Mouse (Mus musculus) urinary bladder, postnatal 36 days (tissue): Measurements from ENCODE around the gene Slc25a21.
A peak's percentile ranks its signal among the peaks of the same experiment; 100 is the strongest.

ENCODE experiments used
- DNase-seq, 2 experiments: peaks; one replicate each; pipeline ENCODE4 v3.0.0; 2022; ENCODE audit warnings: low spot score in 2 of 2, mixed read lengths in 1 of 2

Slc25a21 gene

DNA sequence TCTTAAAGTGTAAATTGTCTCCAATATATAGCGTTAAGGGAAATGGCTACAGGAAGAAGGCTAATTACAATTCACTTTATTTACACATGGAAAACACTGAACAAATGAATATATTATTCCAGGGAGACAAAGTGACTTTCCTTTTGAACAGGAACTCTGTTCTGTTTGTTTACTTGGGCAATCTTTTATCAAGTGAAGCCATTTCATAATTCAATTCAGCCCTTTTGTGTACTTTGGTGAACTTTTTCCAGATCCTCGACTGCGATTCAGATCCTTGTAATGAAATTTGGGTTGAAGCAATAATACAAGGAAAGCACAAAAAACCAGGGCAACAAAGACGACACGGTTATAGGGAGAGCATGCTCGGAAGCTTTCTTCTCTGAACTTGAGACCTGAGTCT lies 423.3 kb downstream of the Slc25a21 start:
- DNase-seq: no peak

GRCm38 (mm10) chr12:56769421-56769820 lies 427.9 kb downstream of the Slc25a21 start:
- no peak for DNase-seq

DNA sequence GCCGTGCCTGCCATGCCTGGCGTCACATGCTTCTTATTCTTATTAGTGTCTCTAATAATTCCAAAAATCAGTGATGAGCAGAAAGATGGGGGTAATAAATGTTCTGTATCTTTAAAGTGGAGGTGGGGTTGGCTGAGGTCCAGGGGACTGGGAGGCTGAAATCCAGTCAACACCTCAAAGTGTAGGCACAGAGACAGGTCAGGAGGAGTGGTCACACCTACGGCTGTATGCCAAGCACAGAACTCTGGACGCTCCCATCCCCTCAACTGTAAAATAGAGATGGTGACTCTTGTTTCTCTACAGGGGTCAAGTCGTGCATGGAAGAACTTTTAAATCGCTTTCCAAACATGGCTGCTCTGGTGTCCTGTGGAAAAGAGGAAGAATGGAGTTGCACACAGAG lies 429.8 kb downstream of the Slc25a21 start:
- no peak for DNase-seq

DNA sequence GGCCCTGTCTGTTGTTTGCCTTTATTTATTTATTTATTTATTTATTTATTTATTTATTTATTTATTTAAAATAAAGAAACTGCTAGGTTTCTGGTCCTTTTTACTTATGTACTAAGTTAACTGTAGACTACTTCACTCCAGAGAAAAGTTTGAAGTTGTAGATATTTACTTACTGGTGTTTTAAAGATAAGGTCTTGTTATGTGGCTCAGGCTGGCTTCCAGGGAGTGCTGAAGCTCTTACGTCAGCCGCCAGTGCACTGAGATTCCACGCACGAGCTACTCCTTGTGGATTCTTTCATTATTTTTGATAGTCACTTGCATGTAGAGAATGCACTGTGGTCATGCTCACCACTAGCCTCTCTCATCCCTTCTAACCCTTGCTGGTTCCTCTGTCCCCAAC lies 460.2 kb downstream of the Slc25a21 start:
- DNase-seq: no peak

DNA sequence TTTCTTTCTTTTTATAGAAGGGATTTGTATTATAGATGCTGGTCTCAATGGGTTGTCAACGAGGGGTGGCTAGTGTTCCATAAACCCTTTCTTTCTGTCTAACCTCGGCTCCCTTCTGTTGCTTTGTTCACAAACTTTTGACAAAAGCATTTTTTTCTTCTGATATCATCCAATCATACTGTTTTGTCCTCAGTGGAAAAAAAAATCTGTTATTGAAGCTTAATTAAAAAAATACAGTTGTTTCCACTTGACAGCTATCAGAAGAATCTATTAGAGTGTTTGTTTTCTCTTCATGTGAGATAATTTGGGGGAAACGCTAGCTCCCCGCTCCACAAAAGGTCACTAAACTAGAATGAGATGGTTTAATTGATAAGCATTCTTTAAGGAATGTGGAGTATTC lies 469.6 kb downstream of the Slc25a21 start:
- DNase-seq: no peak

GRCm38 (mm10) chr12:56718707-56719051 lies 478.6 kb downstream of the Slc25a21 start:
- no peak for DNase-seq

- DNase-seq: no peak
These were observed 479.1 kb downstream of the Slc25a21 start for GRCm38 (mm10) chr12:56717971-56718706.

- no peak for DNase-seq
These were observed 496.3 kb downstream of the Slc25a21 start for GRCm38 (mm10) chr12:56701004-56701403.

- no peak for DNase-seq
These were observed 497.1 kb downstream of the Slc25a21 start for GRCm38 (mm10) chr12:56699915-56700900.

DNA sequence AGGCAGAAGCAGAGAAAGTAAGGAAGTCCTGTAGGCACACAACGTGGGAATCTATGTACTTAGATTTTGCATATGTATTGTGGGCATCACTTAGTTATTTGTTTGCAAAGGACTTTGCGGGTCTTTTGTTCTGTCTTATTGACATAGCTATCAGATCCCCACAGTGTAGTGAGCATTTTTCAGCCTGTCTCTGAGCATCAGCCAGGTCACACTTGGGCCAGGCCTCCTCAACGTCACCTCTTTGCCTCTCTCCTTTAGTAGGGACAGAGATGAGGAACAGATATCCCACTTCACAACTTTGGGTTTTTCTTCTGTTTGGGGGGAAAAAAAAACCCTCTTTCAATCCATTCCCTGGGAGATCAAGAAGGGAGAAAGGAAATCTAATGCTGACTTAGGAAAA lies 497.9 kb downstream of the Slc25a21 start:
- DNase-seq: no peak

GRCm38 (mm10) chr12:56698191-56698980 lies 498.9 kb downstream of the Slc25a21 start:
- DNase-seq: no peak

DNA sequence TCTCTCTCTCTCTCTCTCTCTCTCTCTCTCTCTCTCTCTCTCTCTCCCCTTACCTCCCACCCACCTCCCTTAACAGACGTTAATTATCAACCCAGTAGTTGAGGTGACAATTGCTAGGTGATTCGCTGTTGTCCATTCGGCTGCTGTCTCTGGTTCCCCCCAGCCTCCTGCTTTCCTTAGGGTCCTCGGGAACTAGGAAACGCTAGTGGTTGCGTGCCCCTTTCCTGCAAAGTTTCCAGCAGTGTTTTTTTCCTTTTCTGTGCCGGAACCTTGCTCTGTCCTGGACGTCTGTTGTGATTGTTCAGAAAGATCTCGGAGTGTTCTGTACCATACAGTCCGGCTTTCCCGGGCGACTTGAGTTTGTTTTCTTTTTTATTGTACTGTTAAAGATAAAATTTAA lies 499.5 kb downstream of the Slc25a21 start:
- no peak for DNase-seq

- DNase-seq: no peak
These were observed 500.1 kb downstream of the Slc25a21 start for GRCm38 (mm10) chr12:56697011-56697740.

DNA sequence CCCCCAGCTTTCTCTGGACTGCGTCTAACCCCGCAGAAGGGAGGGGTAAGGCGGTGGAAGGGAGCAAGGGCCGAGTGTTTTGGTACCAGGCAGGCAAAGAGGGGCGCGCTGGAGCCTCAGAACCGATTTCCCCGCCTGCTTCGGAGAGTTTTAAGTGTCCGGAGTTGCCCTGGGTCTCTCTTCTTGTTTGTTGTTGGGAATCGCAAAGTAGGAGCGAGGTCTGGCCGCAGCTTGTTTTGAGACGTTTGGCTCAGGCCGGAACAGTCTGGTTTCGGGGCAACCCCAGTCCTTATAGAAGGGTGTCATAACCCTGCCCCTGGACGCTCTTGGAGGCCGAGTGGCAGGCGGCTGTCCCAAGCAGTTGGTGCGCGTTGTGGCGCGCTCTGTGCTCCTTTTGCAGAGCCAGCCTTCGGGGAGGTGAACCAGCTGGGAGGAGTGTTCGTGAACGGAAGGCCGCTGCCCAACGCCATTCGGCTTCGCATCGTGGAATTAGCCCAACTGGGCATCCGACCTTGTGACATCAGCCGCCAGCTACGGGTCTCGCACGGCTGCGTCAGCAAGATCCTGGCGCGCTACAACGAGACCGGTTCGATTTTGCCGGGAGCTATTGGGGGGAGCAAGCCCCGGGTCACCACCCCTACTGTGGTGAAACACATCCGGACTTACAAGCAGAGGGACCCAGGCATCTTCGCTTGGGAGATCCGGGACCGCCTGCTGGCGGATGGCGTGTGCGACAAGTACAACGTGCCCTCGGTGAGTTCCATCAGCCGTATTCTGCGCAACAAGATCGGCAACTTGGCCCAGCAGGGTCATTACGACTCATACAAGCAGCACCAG lies 500.9 kb downstream of the Slc25a21 start:
- DNase-seq: no peak

DNA sequence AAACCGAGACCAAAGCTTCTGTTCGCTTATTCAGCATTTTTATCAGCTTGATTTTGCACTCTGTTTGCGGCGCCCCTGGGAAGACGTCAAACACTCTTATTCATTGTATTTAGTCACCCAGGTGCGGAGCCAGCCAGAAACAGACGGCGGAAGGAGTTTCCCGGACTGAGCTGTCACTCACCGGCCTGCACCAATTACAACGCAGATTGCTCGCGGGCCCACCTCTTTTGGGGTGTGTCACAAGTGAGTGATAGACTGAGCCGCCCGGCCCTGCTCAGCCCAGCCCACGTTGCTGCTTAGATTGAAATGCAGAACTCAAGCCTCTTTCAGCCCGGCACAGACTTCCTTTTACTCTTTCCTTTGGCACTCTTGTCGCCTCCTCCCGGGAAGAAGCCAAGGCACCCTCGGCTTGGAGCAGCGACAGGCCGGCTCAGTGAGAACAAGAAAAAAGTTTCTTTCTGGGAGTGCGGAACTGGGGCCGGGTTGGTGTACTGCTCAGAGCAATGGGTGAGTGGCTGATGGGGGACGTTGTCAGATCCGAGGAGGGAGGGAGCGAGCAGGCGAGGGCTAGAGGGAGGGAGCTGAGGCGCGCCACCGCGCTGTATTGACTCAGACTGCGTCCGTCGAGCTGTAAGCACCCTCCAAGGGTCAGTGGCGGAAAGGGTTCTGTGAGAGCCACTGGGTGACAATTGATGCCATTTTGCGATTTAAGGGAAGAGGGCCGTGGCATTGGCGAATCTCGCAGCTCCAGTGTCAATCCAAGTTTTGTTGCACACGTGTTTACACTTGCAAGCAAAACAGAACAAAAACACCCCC lies 501.7 kb downstream of the Slc25a21 start:
- peak; percentile 77 to 81 for DNase-seq

- DNase-seq: no peak
These were observed 502.3 kb downstream of the Slc25a21 start for GRCm38 (mm10) chr12:56694936-56695335.

GRCm38 (mm10) chr12:56694361-56694760 lies 502.9 kb downstream of the Slc25a21 start:
- DNase-seq: no peak

DNA sequence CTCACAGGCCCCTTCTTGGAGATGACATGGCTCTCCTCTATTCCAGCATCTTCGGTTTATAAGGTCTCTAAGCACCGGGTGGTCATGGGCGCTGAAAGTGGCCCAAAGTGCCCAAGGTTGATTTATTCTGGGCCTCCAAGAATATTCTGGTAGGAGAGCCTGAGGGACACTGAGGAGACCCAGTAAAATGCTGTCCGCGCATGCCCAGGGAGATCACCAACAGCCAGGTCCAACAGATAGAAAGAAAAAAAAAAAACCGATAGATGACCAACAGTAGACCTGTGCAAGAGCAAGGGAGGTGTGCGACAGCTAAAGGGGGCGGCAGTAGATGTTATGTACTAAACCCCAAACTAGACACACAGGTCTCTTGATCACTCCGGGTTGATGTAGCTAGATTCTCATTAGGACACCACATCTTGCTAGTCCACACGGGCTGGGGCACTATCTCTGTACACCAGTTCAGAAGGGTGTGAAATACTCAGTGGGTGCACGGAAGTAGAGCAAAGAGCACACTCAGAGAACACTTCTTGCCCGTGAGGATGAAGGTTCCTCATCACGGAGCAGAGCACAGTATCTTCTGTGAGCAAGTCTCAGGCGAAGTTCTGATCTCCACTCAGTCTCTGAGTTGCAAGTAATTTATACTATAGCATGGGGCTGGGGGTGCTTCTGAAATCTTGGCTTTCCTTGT lies 503.7 kb downstream of the Slc25a21 start:
- no peak for DNase-seq

- no peak for DNase-seq
These were observed 504.7 kb downstream of the Slc25a21 start for GRCm38 (mm10) chr12:56692536-56692935.
